Mouse (Mus musculus) embryonic facial prominence, embryonic 15.5 days (tissue): ENCODE data around the gene Grm1. TPM values are rescaled to one million over a fixed set of nuclear protein-coding genes. Genes with fewer than 3 reads are reported as not detected.

ENCODE experiments used
- ATAC-seq: fragments of 200-750 bp; cut with Nextera tagmentation; 2 replicates; pipeline ENCODE4 v1.8.0; 2017; ENCODE audit warnings: low read depth, moderate TSS enrichment; ENCODE audit not compliant: insufficient number of reproducible peaks, low FRiP score, low TSS enrichment
- H3K27ac ChIP-seq: fragments of 300-500 bp; sonication (generic); replicated peaks from 2 replicates; pipeline ENCODE4 v1.5.1; 2015; ENCODE audit warnings: mild to moderate bottlenecking, inconsistent platforms
- H3K27me3 ChIP-seq: fragments of 300-500 bp; sonication (generic); 2 replicates; pipeline ENCODE4 v1.6.1; 2015; ENCODE audit warnings: inconsistent platforms
- H3K36me3 ChIP-seq: fragments of 300-500 bp; sonication (generic); 2 replicates; pipeline ENCODE4 v1.6.1; 2015; ENCODE audit warnings: mild to moderate bottlenecking, inconsistent platforms
- H3K4me1 ChIP-seq: fragments of 300-500 bp; sonication (generic); 2 replicates; pipeline ENCODE4 v1.6.1; 2015; ENCODE audit warnings: inconsistent platforms
- H3K4me2 ChIP-seq: fragments of 300-500 bp; sonication (generic); replicated peaks from 2 replicates; pipeline ENCODE4 v1.6.1; 2015; ENCODE audit warnings: mild to moderate bottlenecking, inconsistent platforms
- H3K4me3 ChIP-seq: fragments of 300-500 bp; sonication (generic); replicated peaks from 2 replicates; pipeline ENCODE4 v1.5.1; 2015; ENCODE audit warnings: mild to moderate bottlenecking, inconsistent platforms
- H3K9ac ChIP-seq: fragments of 300-500 bp; sonication (generic); 2 replicates; pipeline ENCODE4 v1.6.1; 2015; ENCODE audit warnings: inconsistent platforms
- H3K9me3 ChIP-seq: fragments of 300-500 bp; sonication (generic); replicated peaks from 2 replicates; pipeline ENCODE4 v1.6.1; 2016; ENCODE audit warnings: inconsistent platforms
- WGBS: fragments of 180-500 bp; shearing (Covaris S2); methylation state at CpG from one replicate; pipeline ENCODE4 v1.1.7; 2015; 5-methylcytosine and 5-hydroxymethylcytosine counted together
- polyA plus RNA-seq: library from polyadenylated mRNA; unstranded; fragments of >200 nt; fragmentation: Nextera tagmentation; extraction: Ambion mirVana; gene quantifications from 2 replicates; pipeline ENCODE4 v1.2.1, GENCODE M21; 2015

Grm1 gene
- polyA plus RNA-seq, result 0.11 TPM in 2 replicates

- no peaks in the 10 kb centered on the region for H3K36me3 ChIP-seq
- no peak for ATAC-seq
- no peak within 1 kb of the TSS for H3K27ac ChIP-seq
- no peak within 1 kb of the TSS for H3K4me3 ChIP-seq
- WGBS, result 2% methylated on average over 29 of the region's 32 CpGs
- H3K4me2 ChIP-seq, result no peak within 1 kb of the TSS
- no peak within 1 kb of the TSS for H3K9ac ChIP-seq
- H3K9me3 ChIP-seq, result no peaks in the 10 kb centered on the region
- peaks cover 41% of the 10 kb centered on the region for H3K27me3 ChIP-seq
- H3K4me1 ChIP-seq, result no peaks in the 10 kb centered on the region
Measured at GRCm38 (mm10) chr10:11081611-11082398, at the start of gene Grm1. Gene Grm1 (minus strand): TSS chr10:11082356.

- Histone ChIP-seq H3K4me2 (no peak overlapping the region), H3K36me3 (no peaks in the 10 kb centered on the region), H3K4me3 (no peak overlapping the region), H3K27me3 (no peaks in the 10 kb centered on the region), H3K27ac (no peak overlapping the region), H3K9me3 (no peaks in the 10 kb centered on the region), H3K9ac (no peak overlapping the region), H3K4me1 (no peaks in the 10 kb centered on the region)
- ATAC-seq, result no peak
- WGBS, result 92% methylated on average over 2 of the region's 2 CpGs
Measured at GRCm38 (mm10) chr10:11121781-11122180, 39.6 kb upstream of the Grm1 start.

DNA sequence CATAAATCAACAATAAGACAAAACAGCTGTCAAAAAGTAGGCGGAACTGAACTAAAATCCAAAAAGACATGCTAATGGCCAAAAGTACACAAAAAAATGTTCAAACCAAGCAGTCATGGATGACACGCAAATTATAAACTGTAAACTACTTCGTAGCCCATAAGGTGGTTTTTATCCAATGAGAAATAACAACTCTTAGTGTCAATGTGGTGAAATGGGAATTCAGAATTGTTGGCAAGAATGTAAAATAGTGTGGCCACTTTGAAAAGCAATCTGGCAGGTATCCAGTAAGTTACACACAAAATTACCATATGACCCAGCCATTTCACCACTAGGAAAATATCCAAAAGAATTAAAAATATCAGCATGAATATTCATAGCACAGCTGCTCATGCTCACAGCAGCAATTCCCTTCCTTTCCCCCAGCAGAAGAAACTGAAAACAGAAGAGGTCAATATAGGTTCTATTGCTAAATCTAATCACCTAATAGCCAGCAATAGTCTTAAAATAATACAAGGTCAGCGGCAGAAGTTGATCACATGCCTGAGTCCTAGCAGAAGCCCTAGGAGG lies 16.4 kb upstream of the Grm1 start:
- H3K27ac ChIP-seq, result no peak overlapping the region
- WGBS, result 77% methylated on average over 4 of the region's 4 CpGs
- H3K9ac ChIP-seq, result no peak overlapping the region
- H3K4me1 ChIP-seq, result no peaks in the 10 kb centered on the region
- H3K9me3 ChIP-seq, result no peaks in the 10 kb centered on the region
- no peaks in the 10 kb centered on the region for H3K27me3 ChIP-seq
- no peak overlapping the region for H3K4me3 ChIP-seq
- H3K4me2 ChIP-seq, result no peak overlapping the region
- no peak for ATAC-seq
- no peaks in the 10 kb centered on the region for H3K36me3 ChIP-seq

DNA sequence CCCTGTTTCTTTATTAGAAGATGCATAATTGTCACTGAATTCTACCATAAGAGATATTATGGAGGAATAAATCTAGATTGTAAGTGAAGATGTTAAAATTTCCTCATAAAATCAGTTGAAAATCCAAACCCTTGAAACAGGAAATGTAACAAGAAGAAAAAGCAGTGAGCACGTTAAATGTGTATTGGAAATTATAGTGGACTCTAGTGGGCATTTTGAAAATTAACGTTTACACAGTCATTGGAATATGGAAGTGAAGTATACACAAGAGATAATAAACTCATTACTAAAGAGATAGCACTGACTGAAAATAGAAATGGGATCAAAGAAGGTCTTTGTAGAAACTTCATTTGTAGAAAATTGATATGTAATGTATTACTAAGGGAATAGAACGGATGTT lies 4.2 kb upstream of the Grm1 start:
- no peaks in the 10 kb centered on the region for H3K4me1 ChIP-seq
- H3K27me3 ChIP-seq, result peaks cover 17% of the 10 kb centered on the region
- H3K27ac ChIP-seq, result no peak overlapping the region
- no peak overlapping the region for H3K9ac ChIP-seq
- no peak for ATAC-seq
- 87% methylated on average over 3 of the region's 3 CpGs for whole genome bisulfite sequencing
- no peaks in the 10 kb centered on the region for H3K9me3 ChIP-seq
- H3K4me2 ChIP-seq, result no peak overlapping the region
- no peak overlapping the region for H3K4me3 ChIP-seq
- no peaks in the 10 kb centered on the region for H3K36me3 ChIP-seq

- Histone ChIP-seq H3K4me2 (no peak overlapping the region), H3K4me1 (no peaks in the 10 kb centered on the region), H3K9me3 (no peaks in the 10 kb centered on the region), H3K4me3 (no peak overlapping the region), H3K36me3 (no peaks in the 10 kb centered on the region), H3K27me3 (peaks cover 41% of the 10 kb centered on the region), H3K9ac (no peak overlapping the region), H3K27ac (no peak overlapping the region)
- 8% methylated on average over 25 of the region's 25 CpGs for WGBS
- no peak for ATAC-seq
Measured at GRCm38 (mm10) chr10:11080725-11081610, 1.2 kb downstream of the Grm1 start.

DNA sequence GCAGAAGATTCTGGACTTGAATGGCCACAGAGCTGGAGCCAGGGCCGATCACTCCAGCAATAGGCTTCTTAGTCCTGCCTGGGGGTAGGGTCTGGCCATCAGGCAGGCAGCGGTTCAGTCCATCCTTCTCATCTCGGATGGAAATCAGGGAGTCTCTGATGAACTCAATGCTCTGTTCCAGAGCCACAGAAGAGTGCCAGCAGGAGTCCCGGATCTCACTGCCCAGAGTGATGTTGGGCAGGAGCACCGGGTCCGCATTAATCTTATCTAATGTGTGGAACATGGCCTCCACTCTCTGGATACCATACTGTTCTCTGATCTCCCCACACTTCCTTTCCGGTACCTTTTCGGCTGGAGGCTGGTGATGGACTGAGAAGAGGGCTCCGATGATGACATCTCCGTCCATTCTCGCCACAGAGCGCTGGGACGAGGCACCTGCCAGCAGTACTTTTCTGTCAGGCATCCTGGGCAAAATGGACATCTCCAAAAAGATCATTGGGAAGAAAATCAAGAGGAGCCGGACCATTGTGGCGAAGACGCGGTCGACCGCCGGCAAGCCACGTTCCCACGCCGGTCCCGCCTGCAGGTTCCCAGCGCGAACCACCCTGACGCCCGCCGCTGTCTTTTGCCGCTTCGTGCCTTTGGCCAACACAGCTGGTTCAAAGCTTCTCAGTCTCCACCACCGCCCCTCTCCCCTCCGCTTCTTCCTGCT lies 2.0 kb downstream of the Grm1 start:
- H3K4me3 ChIP-seq, result no peak overlapping the region
- 7% methylated on average over 33 of the region's 33 CpGs for WGBS
- H3K27ac ChIP-seq, result no peak overlapping the region
- H3K4me1 ChIP-seq, result no peaks in the 10 kb centered on the region
- H3K9ac ChIP-seq, result no peak overlapping the region
- H3K36me3 ChIP-seq, result no peaks in the 10 kb centered on the region
- ATAC-seq, result no peak
- H3K4me2 ChIP-seq, result no peak overlapping the region
- H3K27me3 ChIP-seq, result peaks cover 41% of the 10 kb centered on the region
- no peaks in the 10 kb centered on the region for H3K9me3 ChIP-seq

GRCm38 (mm10) chr10:11079506-11079905 lies 2.6 kb downstream of the Grm1 start:
- Histone ChIP-seq H3K4me3 (no peak overlapping the region), H3K4me2 (no peak overlapping the region), H3K4me1 (no peaks in the 10 kb centered on the region), H3K9me3 (no peaks in the 10 kb centered on the region), H3K9ac (no peak overlapping the region), H3K36me3 (no peaks in the 10 kb centered on the region), H3K27me3 (peaks cover 41% of the 10 kb centered on the region), H3K27ac (no peak overlapping the region)
- 80% methylated on average over 8 of the region's 8 CpGs for WGBS
- ATAC-seq, result no peak

DNA sequence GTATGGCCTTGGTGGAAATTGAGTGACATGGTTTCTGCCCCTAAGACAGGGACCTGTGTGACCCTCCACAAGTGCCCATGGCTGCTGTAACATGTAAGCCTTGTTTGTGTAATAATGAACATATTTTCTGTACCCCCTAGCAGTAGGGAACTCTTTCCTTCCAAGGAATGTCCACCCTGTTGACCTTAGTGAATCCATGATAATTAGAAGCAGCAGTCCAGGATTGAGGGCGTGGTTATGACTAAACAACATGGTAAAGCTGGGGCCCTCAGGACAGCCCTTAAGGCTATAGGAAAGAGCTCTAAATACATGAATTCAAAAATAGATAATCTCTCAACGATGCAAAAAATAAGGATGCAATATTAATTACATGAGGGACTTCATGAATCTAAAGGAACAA lies 17.0 kb downstream of the Grm1 start:
- Histone ChIP-seq H3K27me3 (no peaks in the 10 kb centered on the region), H3K36me3 (no peaks in the 10 kb centered on the region), H3K4me3 (no peak overlapping the region), H3K9me3 (no peaks in the 10 kb centered on the region), H3K9ac (no peak overlapping the region), H3K27ac (no peak overlapping the region), H3K4me2 (no peak overlapping the region), H3K4me1 (no peaks in the 10 kb centered on the region)
- 38% methylated on average over 2 of the region's 2 CpGs for WGBS
- ATAC-seq, result no peak

DNA sequence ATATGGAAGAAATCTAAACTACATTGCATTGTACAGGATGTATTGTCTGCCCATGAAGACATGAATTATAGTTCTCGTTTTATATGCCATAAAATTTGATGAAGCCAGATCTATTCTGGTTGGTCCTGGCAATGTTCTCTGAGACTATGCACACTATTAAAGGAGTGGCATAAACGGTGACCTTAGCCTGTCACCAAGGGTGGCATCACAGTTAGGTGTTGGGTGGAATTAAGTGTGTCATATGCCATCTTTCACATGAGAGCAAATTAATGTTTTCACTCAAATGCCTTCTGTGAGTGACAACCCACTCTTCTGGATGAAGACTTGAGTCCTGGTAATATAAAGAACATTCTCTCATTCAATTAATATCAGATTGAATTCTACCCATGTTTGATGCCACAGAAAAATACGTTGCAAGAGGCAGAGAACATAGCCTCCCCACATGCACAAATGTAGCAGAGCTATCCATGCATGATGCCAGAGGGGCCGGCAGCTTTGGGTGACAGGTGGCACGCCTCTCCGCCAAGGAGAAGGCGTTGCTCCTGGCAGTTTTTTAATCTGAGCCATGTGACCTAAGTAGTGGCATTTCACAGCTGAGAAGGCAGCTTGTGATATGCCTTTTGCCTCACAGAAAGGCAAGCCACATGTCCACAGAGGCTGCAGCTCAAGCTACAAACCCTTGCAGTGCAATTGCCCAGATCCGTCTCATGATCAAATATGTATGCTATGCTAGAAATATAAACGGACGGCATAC lies 20.7 kb downstream of the Grm1 start:
- 54% methylated on average over 10 of the region's 10 CpGs for WGBS
- H3K4me2 ChIP-seq, result no peak overlapping the region

DNA sequence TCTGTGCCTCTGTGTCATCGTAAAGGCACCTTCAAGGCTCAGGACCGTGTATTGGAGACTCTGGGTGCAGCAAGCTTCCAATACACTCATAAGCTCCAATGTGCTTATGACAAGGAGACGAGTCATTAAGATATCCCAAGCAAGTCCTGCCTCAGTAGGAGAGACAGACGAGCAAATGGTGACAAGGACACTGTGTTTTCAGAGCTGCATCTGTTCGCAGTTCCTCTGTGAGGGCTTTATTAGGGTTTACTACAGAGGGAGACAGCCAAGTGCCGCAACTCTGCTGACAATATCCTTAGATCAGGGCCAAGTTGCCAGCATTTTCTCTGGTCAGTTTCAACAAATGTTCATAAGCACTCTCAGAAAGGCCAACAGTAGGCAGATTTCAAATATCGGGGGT lies 32.8 kb downstream of the Grm1 start:
- 76% methylated on average over 7 of the region's 7 CpGs for WGBS

More for the DNA sequence above, 20.7 kb downstream of the Grm1 start:
- H3K4me1 ChIP-seq, result no peaks in the 10 kb centered on the region
- H3K9me3 ChIP-seq, result no peaks in the 10 kb centered on the region
- H3K27ac ChIP-seq, result no peak overlapping the region
- H3K9ac ChIP-seq, result no peak overlapping the region
- no peaks in the 10 kb centered on the region for H3K36me3 ChIP-seq
- no peak overlapping the region for H3K4me3 ChIP-seq
- ATAC-seq, result no peak
- no peaks in the 10 kb centered on the region for H3K27me3 ChIP-seq

More for the DNA sequence above, 32.8 kb downstream of the Grm1 start:
- H3K27ac ChIP-seq, result no peak overlapping the region
- H3K4me2 ChIP-seq, result no peak overlapping the region
- no peak overlapping the region for H3K4me3 ChIP-seq
- ATAC-seq, result no peak
- H3K36me3 ChIP-seq, result no peaks in the 10 kb centered on the region
- H3K9ac ChIP-seq, result no peak overlapping the region
- H3K27me3 ChIP-seq, result no peaks in the 10 kb centered on the region
- H3K4me1 ChIP-seq, result no peaks in the 10 kb centered on the region
- H3K9me3 ChIP-seq, result no peaks in the 10 kb centered on the region
